Mouse (Mus musculus): ENCODE measurements around the gene Pold1.

- TF ChIP-seq EP300 (IDR thresholded peaks at IDR 0.05; ENCODE audit: low read depth) (no peak), CTCF (IDR thresholded peaks at IDR 0.05; ENCODE audit: low read depth) (no peak)
Measured at GRCm38 (mm10) chr7:44583146-44583545, 34.5 kb upstream of the Pold1 start.
